Mouse (Mus musculus): ENCODE measurements around the gene Klc4.

The Klc4 gene

GRCm38 (mm10) chr17:46588913-46589312, 56.9 kb downstream of the Klc4 start:
- no peak for DNase-seq (ENCODE audit: low read depth)

GRCm38 (mm10) chr17:46588173-46588572, 57.6 kb downstream of the Klc4 start:
- peak; percentile 44 for DNase-seq (ENCODE audit: low read depth)

DNA sequence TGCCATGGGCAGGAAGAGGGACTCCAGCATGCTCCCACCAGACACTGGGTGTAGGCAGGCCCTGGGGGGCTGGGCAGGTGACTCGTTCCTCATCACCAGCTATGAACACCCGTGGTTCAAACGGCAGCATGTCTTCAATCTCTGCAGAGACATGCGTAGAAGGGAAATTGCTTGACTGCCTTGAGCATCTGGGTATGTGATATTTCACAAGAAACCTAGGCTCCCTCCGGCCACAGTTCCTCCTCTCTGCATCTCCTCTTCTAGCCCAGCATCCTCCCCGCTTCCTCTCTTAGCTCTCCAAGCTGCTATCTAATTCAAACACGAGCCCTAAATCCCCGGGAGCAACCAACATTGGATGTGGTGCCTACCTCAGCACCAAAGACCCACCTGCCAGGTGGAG, 59.5 kb downstream of the Klc4 start:
- DNase-seq (ENCODE audit: low read depth), result no peak
